ENCODE assay signal across 8 mouse cellular contexts in the genomic region with DNA sequence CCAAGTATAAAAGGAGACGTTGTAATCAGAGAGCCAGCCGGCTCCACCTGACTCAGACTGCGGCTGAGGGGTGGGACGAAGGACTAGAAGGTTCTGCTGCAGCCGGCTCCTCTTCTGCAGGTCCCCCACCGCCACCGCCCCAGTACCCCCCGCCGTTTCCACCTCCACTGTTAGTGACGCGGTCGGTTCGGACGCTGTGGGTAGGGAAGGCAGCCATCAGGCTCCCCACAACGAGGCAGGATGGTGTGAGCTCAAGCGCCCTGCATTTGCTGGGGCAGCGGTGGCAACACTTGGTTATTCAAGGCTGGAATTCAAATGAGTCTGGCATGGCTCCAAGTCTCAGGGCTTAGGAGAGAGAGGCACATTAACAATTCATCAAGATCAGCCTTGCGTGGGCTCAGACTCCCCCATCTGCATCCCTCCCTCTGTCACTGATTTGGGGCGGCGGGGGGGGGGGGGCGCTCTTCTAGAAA.
A peak's percentile ranks its signal among the peaks of the same experiment; 100 is the strongest.
DNase-seq lines count a peak whose midpoint lies in the region; ATAC-seq and TF ChIP-seq lines count a peak whose summit lies in the region.

No protein-coding gene starts in this region.

- H3K9me3 ChIP-seq in hindbrain, postnatal 0 days (ENCODE audit: low read length) = no peaks in the 10 kb centered on the region

- WGBS in cerebellum, adult 2 months = under 1% methylated on average over 21 of the region's 21 CpGs
- 1% methylated on average over 21 of the region's 21 CpGs for WGBS in hindbrain, postnatal 0 days

- peak overlapping the region; percentile 69 for H3K4me3 ChIP-seq in cerebellum, adult 2 months (replicated peaks; ENCODE audit: insufficient read depth, low read depth, low read length)
- H3K4me3 ChIP-seq in hindbrain, postnatal 0 days (ENCODE audit: low read length) = peak overlapping the region; percentile 45

- no peaks in the 10 kb centered on the region for H3K36me3 ChIP-seq in hindbrain, postnatal 0 days (ENCODE audit: insufficient read depth, low read length)

- peak overlapping the region; percentile 95 for H3K4me2 ChIP-seq in hindbrain, postnatal 0 days (ENCODE audit: low read depth, low read length)

- H3K4me1 ChIP-seq in cerebellum, adult 2 months (ENCODE audit: control insufficient read depth, insufficient read depth, low read length) = peaks cover 4% of the 10 kb centered on the region; the same call in 1 of the 2 replicates
- H3K4me1 ChIP-seq in hindbrain, postnatal 0 days (ENCODE audit: insufficient read depth, low read length) = peaks cover 6% of the 10 kb centered on the region; the same call in 1 of the 2 replicates

- no peak for TF ChIP-seq CTCF in cerebellum, adult 2 months (IDR thresholded peaks at IDR 0.05; ENCODE audit: borderline replicate concordance, insufficient read depth, low read depth, low read length)
- TF ChIP-seq CTCF in hindbrain, postnatal 0 days (IDR thresholded peaks at IDR 0.05; ENCODE audit: low read depth) = no peak

- TF ChIP-seq POLR2A in cerebellum, adult 2 months (IDR thresholded peaks at IDR 0.05; ENCODE audit: borderline replicate concordance, insufficient read depth, low read length) = no peak

- peak overlapping the region; percentile 68 for H3K9ac ChIP-seq in hindbrain, postnatal 0 days (replicated peaks; ENCODE audit: low read length)

- peak; percentile 15 for DNase-seq in gastrocnemius, adult 18-20 months (ENCODE audit: low spot score)
- no peak for DNase-seq in gastrocnemius, postnatal 25 days
- DNase-seq in cerebellum, adult 2 months = peak; percentile 59 to 65
- peak; percentile 71 for DNase-seq in forelimb bud, embryonic 11.5 days (ENCODE audit: low read depth, low spot score)
- DNase-seq in hindbrain, postnatal 0 days (ENCODE audit: low spot score) = peak; percentile 95
- peak; percentile 62 for DNase-seq in left cerebral cortex, adult 11 months (ENCODE audit: low spot score)
- DNase-seq in lung, postnatal 14 days = peak; percentile 63
- DNase-seq in right cerebral cortex, adult 2 months (ENCODE audit: low spot score in 2 of 2) = peak; percentile 75 to 76

- no peaks in the 10 kb centered on the region for H3K27me3 ChIP-seq in cerebellum, adult 2 months (ENCODE audit: control insufficient read depth, insufficient read depth, low read length)
- no peaks in the 10 kb centered on the region for H3K27me3 ChIP-seq in hindbrain, postnatal 0 days (ENCODE audit: insufficient read depth, low read length)

- no peak overlapping the region for H3K27ac ChIP-seq in cerebellum, adult 2 months (ENCODE audit: insufficient read depth, low read length)
- peak overlapping the region; percentile 88 for H3K27ac ChIP-seq in hindbrain, postnatal 0 days

- ATAC-seq in hindbrain, postnatal 0 days = peak; percentile 87
